Mouse (Mus musculus) hematopoietic stem cell, adult 5-6 weeks (primary cell): ENCODE data around the gene H2afv. TPM values are rescaled to one million over a fixed set of nuclear protein-coding genes. Genes with fewer than 3 reads are reported as not detected.

Experiments used
- ATAC-seq, 2 experiments: fragments of 125-278 bp in 1 of 2; replicated peaks in 1 of 2; 2 replicates each; pipeline ENCODE4 v1.8.0; 2016 to 2017; ENCODE audit warnings: inconsistent platforms in 2 of 2, mild to moderate bottlenecking in 2 of 2, moderate number of reproducible peaks in 2 of 2, low read depth in 1 of 2, moderate TSS enrichment in 1 of 2; ENCODE audit not compliant: low FRiP score in 2 of 2, poor library complexity in 2 of 2, severe bottlenecking in 2 of 2, insufficient read depth in 1 of 2, low TSS enrichment in 1 of 2
- total RNA-seq: library from RNA; stranded (forward); fragments of 172-1452, 232-1000 nt; gene quantifications from 2 replicates; pipeline ENCODE4 v1.2.3, GENCODE M21; 2017

H2afv gene
- total RNA-seq, result 138 and 152 TPM in 2 replicates

DNA sequence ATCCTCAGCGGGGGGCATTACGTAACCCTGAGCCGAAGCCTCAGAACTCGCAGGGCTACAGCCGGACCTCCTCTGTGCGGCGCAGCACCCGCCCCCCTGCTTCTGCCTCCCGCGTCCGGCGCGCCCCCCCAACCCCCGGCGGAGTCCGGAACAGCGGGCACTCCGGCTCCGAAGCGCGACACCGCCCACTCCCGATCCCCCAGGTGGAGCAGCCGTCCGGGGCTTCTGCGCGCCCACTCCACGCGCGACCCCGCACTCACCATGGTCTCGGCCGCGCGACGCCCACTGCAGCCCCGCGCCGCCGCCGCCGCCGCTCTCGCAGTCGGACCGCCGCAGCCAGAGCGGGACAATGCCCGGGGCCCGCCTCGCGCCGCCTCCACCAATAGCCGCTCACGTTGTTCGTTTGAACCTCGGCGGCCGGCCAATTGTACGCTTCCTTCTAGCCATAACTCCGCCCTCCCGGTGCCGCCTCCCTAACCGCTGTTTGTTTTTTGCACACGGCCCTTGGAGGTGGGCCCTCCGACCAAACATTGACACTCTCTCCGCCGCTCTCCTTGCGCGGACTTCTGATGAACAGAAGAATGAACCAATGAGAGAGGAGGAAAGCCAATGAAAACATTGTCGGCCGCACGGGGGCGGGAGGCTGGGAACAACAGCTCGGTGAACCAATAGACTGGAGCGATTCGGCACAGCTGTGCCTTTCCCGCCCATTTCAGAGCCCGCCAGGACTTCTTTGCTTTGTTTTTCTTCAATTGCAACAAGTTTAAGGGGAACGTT lies at the start of gene H2afv:
TSS of gene H2afv (minus strand) at position 367 of the 777 bp plus-strand sequence.
- ATAC-seq, result peak; percentile 99

DNA sequence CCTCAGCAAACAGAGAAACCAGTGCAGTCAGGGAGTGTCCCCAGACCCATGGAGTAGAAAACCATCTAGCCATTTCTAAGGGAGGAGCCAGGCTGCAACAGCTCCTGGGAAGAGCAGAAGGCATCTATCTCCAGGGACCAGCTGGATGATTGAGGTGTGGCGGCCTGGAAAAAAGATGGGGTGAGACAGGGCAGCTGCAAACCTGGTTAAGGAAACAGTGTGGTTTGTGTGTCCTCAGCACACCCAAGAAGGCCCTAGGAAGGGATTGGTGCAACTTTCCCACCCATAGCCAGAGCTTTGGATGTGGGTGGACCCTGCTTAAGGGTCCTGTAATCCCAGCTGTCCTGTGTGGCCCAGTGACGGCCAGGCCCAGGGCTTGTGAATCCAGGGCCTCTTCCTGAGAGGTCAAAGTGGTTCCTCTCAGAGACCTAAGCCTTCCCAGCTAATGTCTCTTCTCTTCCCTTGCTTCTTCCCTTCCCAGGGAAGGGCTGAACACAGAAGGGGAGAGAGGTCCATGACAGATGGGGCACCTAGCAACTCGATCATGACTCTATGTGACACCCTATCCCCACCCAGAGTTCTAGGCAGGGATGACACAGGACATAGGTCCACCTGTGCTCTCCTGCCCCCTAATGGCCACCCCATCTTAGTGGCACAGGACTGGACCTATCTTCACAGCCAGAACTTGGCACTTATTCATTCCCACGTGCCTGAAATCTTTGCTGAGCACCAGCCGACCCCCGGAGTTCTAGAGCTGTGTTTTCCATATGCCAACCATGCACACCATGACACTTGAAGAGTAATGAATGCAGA lies 45.7 kb upstream of the H2afv start:
- ATAC-seq, result peak; percentile 62 to 87; a peak in 3 of 4 replicates

GRCm38 (mm10) chr11:6489257-6489656 lies 45.0 kb upstream of the H2afv start:
- no peak for ATAC-seq

- ATAC-seq, result no peak
Measured at GRCm38 (mm10) chr11:6488041-6488684, 43.9 kb upstream of the H2afv start.

DNA sequence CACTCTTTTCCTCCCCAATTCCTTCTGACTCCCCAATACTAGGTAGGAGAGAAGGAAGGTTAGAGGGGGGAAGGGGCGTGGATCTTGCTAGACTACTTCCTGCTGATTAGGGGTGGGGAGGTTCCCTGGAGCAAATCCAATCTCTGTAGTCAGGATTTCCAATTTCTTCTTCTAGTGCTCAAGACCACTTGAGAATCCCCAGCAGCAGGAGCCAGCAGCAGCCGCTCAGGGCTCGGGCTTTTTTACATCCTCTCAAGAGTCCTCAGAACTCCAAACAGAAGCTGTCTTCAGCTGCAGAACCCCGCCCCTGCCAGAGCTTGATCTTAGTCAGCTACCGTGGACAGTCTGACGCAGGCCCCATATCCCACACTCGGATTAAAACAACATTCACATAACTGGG lies 43.3 kb upstream of the H2afv start:
- ATAC-seq, result no peak

DNA sequence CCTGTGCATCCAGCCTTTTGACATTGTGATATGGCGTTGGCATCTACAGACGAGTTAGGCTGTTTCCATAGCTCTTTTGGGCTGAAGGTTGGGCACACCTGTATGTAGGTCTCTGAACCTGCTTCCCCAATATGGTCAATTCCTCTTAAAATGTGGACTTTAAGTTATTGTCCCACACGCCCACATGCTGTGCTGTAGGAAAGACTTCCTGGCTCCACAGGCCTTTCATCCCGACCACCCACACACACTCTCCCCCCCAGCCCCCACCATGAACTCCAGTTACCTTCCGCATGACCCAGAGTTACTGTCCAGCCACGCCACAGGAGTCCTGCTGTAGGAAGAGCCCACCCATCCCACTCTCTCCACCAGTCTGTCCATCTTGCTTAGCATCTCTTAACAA lies 42.7 kb upstream of the H2afv start:
- ATAC-seq, result no peak

GRCm38 (mm10) chr11:6484244-6484959 lies 40.2 kb upstream of the H2afv start:
- peak in 1 of 2 experiments; percentile 36; a peak in 2 of 4 replicates for ATAC-seq

DNA sequence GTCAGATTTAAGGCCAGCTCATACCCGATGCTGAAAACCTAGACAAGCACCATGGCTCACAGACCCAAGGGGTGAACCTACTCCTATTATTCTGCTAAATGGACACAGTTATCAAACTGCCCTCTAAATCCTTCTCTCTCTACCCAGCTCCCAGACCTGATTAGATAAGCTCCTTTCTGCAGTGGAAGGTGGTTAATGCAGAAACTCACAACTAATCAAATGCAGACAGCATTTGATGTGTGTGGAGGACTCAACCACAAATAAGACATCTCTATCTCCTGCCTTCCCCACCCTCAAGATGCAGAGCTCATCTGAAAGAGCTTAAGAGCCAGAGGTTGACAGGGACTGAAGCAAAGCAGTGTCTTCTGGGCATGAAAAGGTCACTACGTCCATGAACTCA lies 38.9 kb upstream of the H2afv start:
- no peak for ATAC-seq

DNA sequence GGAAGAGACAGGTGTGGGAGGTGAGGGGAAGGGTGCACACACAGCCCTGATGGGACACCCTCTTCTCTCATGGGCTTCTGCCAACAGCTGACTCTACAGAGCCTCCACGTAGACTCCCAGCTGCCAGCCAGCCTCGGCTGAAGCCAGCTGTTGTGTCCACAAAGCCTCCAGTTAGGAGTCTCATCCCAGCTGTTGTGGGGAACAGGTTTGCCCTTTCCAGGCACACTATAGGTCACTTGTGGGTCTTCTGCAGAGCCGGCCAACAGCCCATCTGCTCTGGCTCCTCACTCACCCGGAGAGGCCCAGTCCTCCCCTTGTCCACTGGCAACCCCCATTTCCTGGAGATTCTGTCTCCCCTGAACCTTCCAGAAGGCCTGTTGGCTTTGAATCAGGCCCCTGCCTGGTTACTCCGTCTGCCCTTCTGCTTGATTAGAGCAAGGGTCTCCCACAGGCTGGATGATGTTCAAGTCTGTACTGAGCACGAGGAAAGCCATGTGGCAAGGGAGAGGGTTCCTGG lies 37.5 kb upstream of the H2afv start:
- ATAC-seq, result no peak

- ATAC-seq, result no peak
Measured at GRCm38 (mm10) chr11:6480681-6481405, 36.6 kb upstream of the H2afv start.

GRCm38 (mm10) chr11:6480191-6480590 lies 35.9 kb upstream of the H2afv start:
- ATAC-seq, result no peak

- ATAC-seq, result no peak
Measured at GRCm38 (mm10) chr11:6479231-6479630, 35.0 kb upstream of the H2afv start.

DNA sequence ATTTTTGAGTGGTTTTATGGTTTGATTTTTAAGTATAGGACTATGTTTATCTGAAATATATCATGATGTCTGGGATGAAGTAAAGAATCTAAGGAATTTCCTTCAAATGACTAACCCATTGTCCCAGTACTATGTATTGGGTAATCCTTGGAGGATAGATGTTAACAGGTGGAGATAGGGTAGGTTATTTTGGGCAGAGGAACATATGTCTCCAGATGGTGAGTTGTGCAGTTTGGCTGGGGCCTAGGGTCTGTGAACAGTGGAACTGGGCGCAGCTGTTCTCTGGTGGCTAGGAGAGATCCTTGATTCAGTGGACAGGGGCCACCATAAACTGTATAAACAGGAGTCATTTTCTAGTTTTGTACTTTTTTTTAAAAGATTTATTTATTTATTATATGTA lies 33.1 kb upstream of the H2afv start:
- ATAC-seq, result no peak

DNA sequence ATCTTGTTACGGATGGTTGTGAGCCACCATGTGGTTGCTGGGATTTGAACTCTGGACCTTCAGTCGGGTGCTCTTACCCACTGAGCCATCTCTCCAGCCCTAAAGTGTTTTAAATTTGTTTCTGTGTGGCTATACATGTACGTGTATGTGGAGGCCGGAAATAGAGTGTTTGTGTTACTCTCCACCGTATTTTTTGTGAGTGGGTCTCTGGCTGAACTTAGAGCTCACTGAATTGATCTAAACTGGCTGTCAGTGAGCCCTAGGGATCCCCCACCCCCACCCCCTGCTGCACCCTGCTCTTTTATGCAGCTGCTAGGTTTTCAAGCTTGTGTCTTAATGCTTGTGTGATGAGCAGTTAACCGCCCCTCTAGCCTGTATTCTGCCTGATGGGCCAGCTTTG lies 32.6 kb upstream of the H2afv start:
- no peak for ATAC-seq

GRCm38 (mm10) chr11:6475867-6476484 lies 31.7 kb upstream of the H2afv start, which contains the start of gene Purb:
TSS of gene Purb (minus strand) at chr11:6475917.
- ATAC-seq, result peak; percentile 79 to 87
